Mouse (Mus musculus): Measurements from ENCODE around the gene Manba.

DNA sequence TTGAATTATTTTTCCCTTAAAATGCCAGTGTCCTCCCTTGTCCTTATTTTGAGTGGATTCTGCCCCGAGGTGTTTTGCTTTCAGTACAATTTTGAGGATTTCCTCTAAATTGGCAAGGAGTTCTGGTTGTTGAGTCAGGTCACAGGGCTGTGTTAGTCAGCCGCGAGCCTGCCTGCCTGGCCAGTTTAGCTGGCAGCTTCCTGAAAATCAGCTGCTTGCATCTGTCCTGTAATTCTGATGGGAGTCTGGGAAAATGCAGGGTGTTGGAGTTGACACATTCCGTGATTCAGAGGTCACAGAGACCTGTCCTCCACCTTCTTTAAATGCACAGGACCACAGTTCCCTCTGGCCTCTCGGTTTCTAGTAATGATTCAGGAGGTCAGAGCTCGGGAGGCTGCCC is 34.2 kb downstream of the Manba start:
- TF ChIP-seq USF1 (IDR thresholded peaks at IDR 0.05; ENCODE audit: low read depth) (no peak), CTCF (IDR thresholded peaks at IDR 0.05; ENCODE audit: control insufficient read depth, insufficient read depth, insufficient read length) (no peak), MAX (IDR thresholded peaks at IDR 0.05) (no peak)
